Mouse (Mus musculus): ENCODE measurements at regions not wholly inside any gene's neighbourhood (a gene's known extent, or its start where the extent isn't known, plus 50 kb on each side); places are given as distances from the start of the nearest gene placed in this dataset.

- Histone ChIP-seq H3K4me1 (replicated peaks) (no peaks in the 10 kb centered on the region), H3K9me3 (replicated peaks) (no peaks in the 10 kb centered on the region), H3K4me2 (no peak overlapping the region), H3K36me3 (no peaks in the 10 kb centered on the region), H3K9ac (no peak overlapping the region), H3K4me3 (replicated peaks) (no peak overlapping the region), H3K27ac (no peak overlapping the region), H3K27me3 (no peaks in the 10 kb centered on the region)
- ATAC-seq (ENCODE audit: low read depth) (no peak), DNase-seq (no peak)
- WGBS (ENCODE audit: insufficient replicate concordance): 63% methylated on average over 5 of the region's 5 CpGs
Measured at GRCm38 (mm10) chr2:161470844-161471243, 362.0 kb upstream of the Chd6 start.

- DNase-seq: no peak
- no peak overlapping the region for H3K4me2 ChIP-seq
- WGBS (ENCODE audit: insufficient replicate concordance): 34% methylated on average over 2 of the region's 2 CpGs
Measured at GRCm38 (mm10) chr2:161470025-161470424, 361.1 kb upstream of the Chd6 start.

GRCm38 (mm10) chr2:161467035-161467434 is 358.2 kb upstream of the Chd6 start:
- WGBS (ENCODE audit: insufficient replicate concordance): 55% methylated on average over 1 of the region's 1 CpGs
- Histone ChIP-seq H3K4me3 (replicated peaks) (no peak overlapping the region), H3K9ac (no peak overlapping the region), H3K27ac (no peak overlapping the region), H3K4me2 (no peak overlapping the region), H3K9me3 (replicated peaks) (no peaks in the 10 kb centered on the region), H3K36me3 (no peaks in the 10 kb centered on the region), H3K4me1 (replicated peaks) (no peaks in the 10 kb centered on the region), H3K27me3 (no peaks in the 10 kb centered on the region)
- DNase-seq (no peak), ATAC-seq (ENCODE audit: low read depth) (no peak)

More at GRCm38 (mm10) chr2:161470025-161470424, 361.1 kb upstream of the Chd6 start:
- Histone ChIP-seq H3K36me3 (no peaks in the 10 kb centered on the region), H3K27ac (no peak overlapping the region), H3K9me3 (replicated peaks) (no peaks in the 10 kb centered on the region), H3K9ac (no peak overlapping the region), H3K4me3 (replicated peaks) (no peak overlapping the region), H3K4me1 (replicated peaks) (no peaks in the 10 kb centered on the region), H3K27me3 (no peaks in the 10 kb centered on the region)
- ATAC-seq (ENCODE audit: low read depth): no peak

- ATAC-seq (ENCODE audit: low read depth): no peak
Measured at GRCm38 (mm10) chr2:161460600-161460999, 351.7 kb upstream of the Chd6 start.

GRCm38 (mm10) chr2:161454466-161454865 is 345.6 kb upstream of the Chd6 start:
- DNase-seq: no peak
- no peak overlapping the region for H3K9ac ChIP-seq
- no peak overlapping the region for H3K4me2 ChIP-seq
- H3K9me3 ChIP-seq (replicated peaks): no peaks in the 10 kb centered on the region
- ATAC-seq (ENCODE audit: low read depth): no peak
- no peaks in the 10 kb centered on the region for H3K27me3 ChIP-seq
- H3K4me3 ChIP-seq (replicated peaks): no peak overlapping the region
- 65% methylated on average over 6 of the region's 6 CpGs for WGBS (ENCODE audit: insufficient replicate concordance)
- H3K4me1 ChIP-seq (replicated peaks): no peaks in the 10 kb centered on the region
- H3K36me3 ChIP-seq: no peaks in the 10 kb centered on the region
- no peak overlapping the region for H3K27ac ChIP-seq

More at GRCm38 (mm10) chr2:161460600-161460999, 351.7 kb upstream of the Chd6 start:
- no peak overlapping the region for H3K27ac ChIP-seq
- no peaks in the 10 kb centered on the region for H3K27me3 ChIP-seq
- DNase-seq: no peak
- 72% methylated on average over 4 of the region's 4 CpGs for WGBS (ENCODE audit: insufficient replicate concordance)
- H3K9me3 ChIP-seq (replicated peaks): no peaks in the 10 kb centered on the region
- H3K4me3 ChIP-seq (replicated peaks): no peak overlapping the region
- no peaks in the 10 kb centered on the region for H3K36me3 ChIP-seq
- H3K4me2 ChIP-seq: no peak overlapping the region
- H3K9ac ChIP-seq: no peak overlapping the region
- no peaks in the 10 kb centered on the region for H3K4me1 ChIP-seq (replicated peaks)

GRCm38 (mm10) chr2:161433816-161434215 is 324.9 kb upstream of the Chd6 start:
- no peak overlapping the region for H3K27ac ChIP-seq
- H3K4me3 ChIP-seq (replicated peaks): no peak overlapping the region
- H3K9ac ChIP-seq: no peak overlapping the region
- no peak for ATAC-seq (ENCODE audit: low read depth)
- WGBS (ENCODE audit: insufficient replicate concordance): 48% methylated on average over 9 of the region's 9 CpGs
- no peak for DNase-seq
- no peaks in the 10 kb centered on the region for H3K27me3 ChIP-seq
- H3K9me3 ChIP-seq (replicated peaks): peaks cover 9% of the 10 kb centered on the region; the same call in 1 of the 2 replicates
- H3K4me1 ChIP-seq (replicated peaks): no peaks in the 10 kb centered on the region
- H3K4me2 ChIP-seq: no peak overlapping the region
- H3K36me3 ChIP-seq: no peaks in the 10 kb centered on the region

- ATAC-seq (ENCODE audit: low read depth) (no peak), DNase-seq (no peak)
- Histone ChIP-seq H3K9ac (no peak overlapping the region), H3K27ac (no peak overlapping the region), H3K27me3 (no peaks in the 10 kb centered on the region), H3K36me3 (no peaks in the 10 kb centered on the region), H3K9me3 (replicated peaks) (peaks cover 6% of the 10 kb centered on the region; the same call in 1 of the 2 replicates), H3K4me1 (replicated peaks) (no peaks in the 10 kb centered on the region), H3K4me2 (no peak overlapping the region), H3K4me3 (replicated peaks) (no peak overlapping the region)
- WGBS (ENCODE audit: insufficient replicate concordance): 34% methylated on average over 3 of the region's 3 CpGs
Measured at GRCm38 (mm10) chr2:161429294-161429693, 320.4 kb upstream of the Chd6 start.

- Histone ChIP-seq H3K9ac (no peak overlapping the region), H3K4me2 (no peak overlapping the region), H3K27ac (no peak overlapping the region), H3K4me3 (replicated peaks) (no peak overlapping the region), H3K36me3 (no peaks in the 10 kb centered on the region), H3K9me3 (replicated peaks) (no peaks in the 10 kb centered on the region; the same call in 1 of the 2 replicates), H3K27me3 (no peaks in the 10 kb centered on the region), H3K4me1 (replicated peaks) (no peaks in the 10 kb centered on the region)
- ATAC-seq (ENCODE audit: low read depth) (no peak), DNase-seq (no peak)
- 32% methylated on average over 3 of the region's 3 CpGs for WGBS (ENCODE audit: insufficient replicate concordance)
Measured at GRCm38 (mm10) chr2:161425587-161425986, 316.7 kb upstream of the Chd6 start.

GRCm38 (mm10) chr2:161418062-161418461 is 309.2 kb upstream of the Chd6 start:
- Histone ChIP-seq H3K4me1 (replicated peaks) (no peaks in the 10 kb centered on the region), H3K9me3 (replicated peaks) (no peaks in the 10 kb centered on the region), H3K4me2 (no peak overlapping the region), H3K4me3 (replicated peaks) (no peak overlapping the region), H3K9ac (no peak overlapping the region), H3K27ac (no peak overlapping the region), H3K36me3 (no peaks in the 10 kb centered on the region), H3K27me3 (no peaks in the 10 kb centered on the region)
- WGBS (ENCODE audit: insufficient replicate concordance): 72% methylated on average over 7 of the region's 7 CpGs
- DNase-seq (no peak), ATAC-seq (ENCODE audit: low read depth) (no peak)

GRCm38 (mm10) chr2:161416218-161416927 is 307.5 kb upstream of the Chd6 start:
- no peak for DNase-seq
- no peak overlapping the region for H3K27ac ChIP-seq
- H3K4me3 ChIP-seq (replicated peaks): no peak overlapping the region
- no peak overlapping the region for H3K4me2 ChIP-seq
- no peaks in the 10 kb centered on the region for H3K9me3 ChIP-seq (replicated peaks)
- no peaks in the 10 kb centered on the region for H3K36me3 ChIP-seq
- ATAC-seq (ENCODE audit: low read depth): no peak
- H3K27me3 ChIP-seq: no peaks in the 10 kb centered on the region
- no peaks in the 10 kb centered on the region for H3K4me1 ChIP-seq (replicated peaks)
- 78% methylated on average over 13 of the region's 13 CpGs for WGBS (ENCODE audit: insufficient replicate concordance)
- H3K9ac ChIP-seq: no peak overlapping the region

- ATAC-seq (ENCODE audit: low read depth) (no peak), DNase-seq (no peak)
- H3K36me3 ChIP-seq: no peaks in the 10 kb centered on the region
- no peak overlapping the region for H3K4me3 ChIP-seq (replicated peaks)
- no peak overlapping the region for H3K9ac ChIP-seq
- no peaks in the 10 kb centered on the region for H3K27me3 ChIP-seq
- H3K27ac ChIP-seq: no peak overlapping the region
- no peak overlapping the region for H3K4me2 ChIP-seq
- no peaks in the 10 kb centered on the region for H3K9me3 ChIP-seq (replicated peaks)
- no peaks in the 10 kb centered on the region for H3K4me1 ChIP-seq (replicated peaks)
- WGBS (ENCODE audit: insufficient replicate concordance): 82% methylated on average over 1 of the region's 1 CpGs
Measured at GRCm38 (mm10) chr2:161408306-161408705, 299.4 kb upstream of the Chd6 start.

GRCm38 (mm10) chr2:161405847-161406384 is 297.0 kb upstream of the Chd6 start:
- Histone ChIP-seq H3K4me2 (no peak overlapping the region), H3K4me3 (replicated peaks) (no peak overlapping the region), H3K9ac (no peak overlapping the region), H3K27ac (no peak overlapping the region), H3K36me3 (no peaks in the 10 kb centered on the region), H3K9me3 (replicated peaks) (no peaks in the 10 kb centered on the region), H3K27me3 (no peaks in the 10 kb centered on the region), H3K4me1 (replicated peaks) (no peaks in the 10 kb centered on the region)
- ATAC-seq (ENCODE audit: low read depth): no peak
- no peak for DNase-seq
- WGBS (ENCODE audit: insufficient replicate concordance): 15% methylated on average over 1 of the region's 1 CpGs
